Mouse (Mus musculus): ENCODE measurements around the gene Trim43a. TPM values are rescaled to one million over a fixed set of nuclear protein-coding genes. Genes with fewer than 3 reads are reported as not detected.
A peak's percentile ranks its signal among the peaks of the same experiment; 100 is the strongest.
"Not testable (repeated sequence)": the region's sequence is repeated elsewhere in the genome, so short reads cannot be mapped to it uniquely, and the experiment has no call there.

Gene Trim43a
- polyA plus RNA-seq (2014; fragmentation: Nextera tagmentation; extraction: Ambion mirVana): 0.10 TPM in 1 of 2 replicates, not detected in the other

- not testable (repeated sequence) for H3K4me3 ChIP-seq (replicated peaks; ENCODE audit: low read length); H3K27ac ChIP-seq
Observed at GRCm38 (mm10) chr9:88580591-88580990, at the start of gene Trim43a. Trim43a (plus strand) TSS chr9:88580891.

GRCm38 (mm10) chr9:88534093-88534492 is 46.6 kb upstream of the Trim43a start:
- Histone ChIP-seq H3K4me1 (replicated peaks; ENCODE audit: control insufficient read depth, insufficient read depth, low read length) (no peaks in the 10 kb centered on the region), H3K9me3 (ENCODE audit: control insufficient read depth, low read length) (no peaks in the 10 kb centered on the region), H3K36me3 (replicated peaks; ENCODE audit: control insufficient read depth, insufficient read depth) (no peaks in the 10 kb centered on the region), H3K9ac (no peak overlapping the region), H3K4me3 (replicated peaks; ENCODE audit: low read length) (no peak overlapping the region), H3K27ac (no peak overlapping the region), H3K4me2 (replicated peaks) (no peak overlapping the region), H3K27me3 (ENCODE audit: control insufficient read depth, insufficient read depth, low read length) (no peaks in the 10 kb centered on the region)
- whole genome bisulfite sequencing: 93% methylated on average over 5 of the region's 5 CpGs
- DNase-seq (ENCODE audit: low spot score): no peak
- ATAC-seq (ENCODE audit: low FRiP score): no peak

More at GRCm38 (mm10) chr9:88580591-88580990, at the start of gene Trim43a:
- H3K9ac ChIP-seq; ATAC-seq (ENCODE audit: low FRiP score); DNase-seq (ENCODE audit: low spot score); H3K9me3 ChIP-seq (ENCODE audit: control insufficient read depth, low read length); H3K27me3 ChIP-seq (ENCODE audit: control insufficient read depth, insufficient read depth, low read length); H3K4me1 ChIP-seq (replicated peaks; ENCODE audit: control insufficient read depth, insufficient read depth, low read length); H3K4me2 ChIP-seq (replicated peaks); H3K36me3 ChIP-seq (replicated peaks; ENCODE audit: control insufficient read depth, insufficient read depth): not testable (repeated sequence)
- 85% methylated on average over 2 of the region's 2 CpGs for WGBS

DNA sequence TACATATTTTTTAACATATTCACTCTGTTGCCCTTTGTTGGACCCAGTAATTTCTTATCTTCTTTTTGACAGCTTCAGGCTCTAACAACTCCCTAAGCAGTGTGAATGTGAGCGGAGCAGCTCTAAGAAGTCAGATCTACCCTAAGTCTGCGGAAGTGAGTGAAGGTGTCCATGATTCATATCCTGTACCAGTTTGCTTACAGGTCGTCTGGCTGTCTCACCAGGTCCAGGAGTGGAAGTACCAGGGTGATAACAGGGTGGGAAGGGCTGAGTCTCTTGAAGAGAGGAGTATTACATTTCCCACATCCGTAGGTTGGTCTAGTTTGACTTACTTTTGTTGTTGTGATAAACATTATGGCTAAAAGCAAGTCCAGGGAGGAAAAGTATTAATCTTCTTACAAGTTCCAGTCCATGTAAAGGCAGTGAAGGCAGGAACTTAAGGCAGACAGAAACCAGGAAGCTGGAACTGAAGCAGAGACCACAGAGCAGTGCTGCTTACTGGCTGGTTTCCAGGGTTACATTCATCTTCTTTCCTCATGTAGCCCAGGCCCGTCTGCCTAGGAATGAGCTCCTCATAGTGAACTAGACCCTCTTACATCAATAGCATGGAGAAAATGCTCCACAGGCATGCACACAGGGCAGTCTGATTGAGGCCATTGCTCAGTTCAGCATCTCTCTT is 41.0 kb upstream of the Trim43a start:
- Histone ChIP-seq H3K4me1 (replicated peaks; ENCODE audit: control insufficient read depth, insufficient read depth, low read length) (no peaks in the 10 kb centered on the region), H3K27ac (no peak overlapping the region), H3K36me3 (replicated peaks; ENCODE audit: control insufficient read depth, insufficient read depth) (no peaks in the 10 kb centered on the region), H3K27me3 (ENCODE audit: control insufficient read depth, insufficient read depth, low read length) (no peaks in the 10 kb centered on the region), H3K4me3 (replicated peaks; ENCODE audit: low read length) (no peak overlapping the region), H3K4me2 (replicated peaks) (no peak overlapping the region), H3K9me3 (ENCODE audit: control insufficient read depth, low read length) (no peaks in the 10 kb centered on the region), H3K9ac (no peak overlapping the region)
- no peak for DNase-seq (ENCODE audit: low spot score)
- ATAC-seq (ENCODE audit: low FRiP score): no peak
- 75% methylated on average over 5 of the region's 5 CpGs for WGBS

GRCm38 (mm10) chr9:88542816-88543215 is 37.9 kb upstream of the Trim43a start:
- WGBS: 24% methylated on average over 2 of the region's 2 CpGs
- H3K27me3 ChIP-seq (ENCODE audit: control insufficient read depth, insufficient read depth, low read length): no peaks in the 10 kb centered on the region
- no peaks in the 10 kb centered on the region for H3K36me3 ChIP-seq (replicated peaks; ENCODE audit: control insufficient read depth, insufficient read depth)
- no peak overlapping the region for H3K9ac ChIP-seq
- H3K4me2 ChIP-seq (replicated peaks): no peak overlapping the region
- no peak overlapping the region for H3K4me3 ChIP-seq (replicated peaks; ENCODE audit: low read length)
- H3K27ac ChIP-seq: no peak overlapping the region
- peak; percentile 22; the same call in 1 of the 2 replicates for ATAC-seq (ENCODE audit: low FRiP score)
- peak; percentile 72 for DNase-seq (ENCODE audit: low spot score)
- no peaks in the 10 kb centered on the region for H3K9me3 ChIP-seq (ENCODE audit: control insufficient read depth, low read length)
- H3K4me1 ChIP-seq (replicated peaks; ENCODE audit: control insufficient read depth, insufficient read depth, low read length): no peaks in the 10 kb centered on the region

GRCm38 (mm10) chr9:88545534-88545933 is 35.2 kb upstream of the Trim43a start:
- WGBS: 29% methylated on average over 3 of the region's 3 CpGs
- DNase-seq (ENCODE audit: low spot score): peak; percentile 69
- ATAC-seq (ENCODE audit: low FRiP score): no peak

DNA sequence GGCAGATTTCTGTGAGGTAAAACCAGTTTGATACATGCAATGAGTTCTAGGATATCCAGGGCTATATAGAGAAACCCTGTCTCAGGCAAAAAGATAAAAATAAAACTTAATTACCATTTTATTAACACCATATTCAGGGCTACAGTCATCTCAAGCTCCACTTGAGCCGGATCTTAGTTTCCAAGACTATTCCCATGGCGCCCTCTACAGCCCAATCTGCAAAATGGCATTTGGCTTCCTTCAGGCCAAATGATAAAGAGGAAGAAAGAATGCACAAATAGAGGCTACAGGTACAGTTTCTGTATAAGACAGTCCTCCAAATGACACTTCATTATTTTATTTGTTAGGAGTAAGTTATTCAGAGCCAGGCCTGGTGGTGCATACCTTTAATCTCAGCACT is 34.5 kb upstream of the Trim43a start:
- Histone ChIP-seq H3K4me3 (replicated peaks; ENCODE audit: low read length) (no peak overlapping the region), H3K4me2 (replicated peaks) (no peak overlapping the region), H3K27me3 (ENCODE audit: control insufficient read depth, insufficient read depth, low read length) (no peaks in the 10 kb centered on the region), H3K4me1 (replicated peaks; ENCODE audit: control insufficient read depth, insufficient read depth, low read length) (peaks cover 22% of the 10 kb centered on the region), H3K9me3 (ENCODE audit: control insufficient read depth, low read length) (no peaks in the 10 kb centered on the region), H3K36me3 (replicated peaks; ENCODE audit: control insufficient read depth, insufficient read depth) (0 out of 2 replicates have a peak, but pooled peaks cover 1% of the 10 kb centered on the region), H3K27ac (no peak overlapping the region), H3K9ac (no peak overlapping the region)
- no peak for ATAC-seq (ENCODE audit: low FRiP score)
- peak; percentile 69 for DNase-seq (ENCODE audit: low spot score)
- 5% methylated on average over 2 of the region's 2 CpGs for WGBS

More at GRCm38 (mm10) chr9:88545534-88545933, 35.2 kb upstream of the Trim43a start:
- Histone ChIP-seq H3K36me3 (replicated peaks; ENCODE audit: control insufficient read depth, insufficient read depth) (no peaks in the 10 kb centered on the region), H3K4me1 (replicated peaks; ENCODE audit: control insufficient read depth, insufficient read depth, low read length) (peaks cover 16% of the 10 kb centered on the region), H3K9me3 (ENCODE audit: control insufficient read depth, low read length) (no peaks in the 10 kb centered on the region), H3K9ac (no peak overlapping the region), H3K4me2 (replicated peaks) (no peak overlapping the region), H3K27ac (no peak overlapping the region), H3K27me3 (ENCODE audit: control insufficient read depth, insufficient read depth, low read length) (no peaks in the 10 kb centered on the region), H3K4me3 (replicated peaks; ENCODE audit: low read length) (no peak overlapping the region)

GRCm38 (mm10) chr9:88546657-88547056 is 34.0 kb upstream of the Trim43a start:
- Histone ChIP-seq H3K27me3 (ENCODE audit: control insufficient read depth, insufficient read depth, low read length) (no peaks in the 10 kb centered on the region), H3K4me3 (replicated peaks; ENCODE audit: low read length) (no peak overlapping the region), H3K4me2 (replicated peaks) (no peak overlapping the region), H3K9ac (no peak overlapping the region), H3K4me1 (replicated peaks; ENCODE audit: control insufficient read depth, insufficient read depth, low read length) (peaks cover 24% of the 10 kb centered on the region), H3K36me3 (replicated peaks; ENCODE audit: control insufficient read depth, insufficient read depth) (0 out of 2 replicates have a peak, but pooled peaks cover 5% of the 10 kb centered on the region), H3K9me3 (ENCODE audit: control insufficient read depth, low read length) (no peaks in the 10 kb centered on the region), H3K27ac (no peak overlapping the region)
- ATAC-seq (ENCODE audit: low FRiP score) (no peak), DNase-seq (ENCODE audit: low spot score) (no peak)
- WGBS: 66% methylated on average over 8 of the region's 8 CpGs

- DNase-seq (ENCODE audit: low spot score) (peak; percentile 60), ATAC-seq (ENCODE audit: low FRiP score) (peak; percentile 43)
- Histone ChIP-seq H3K4me1 (replicated peaks; ENCODE audit: control insufficient read depth, insufficient read depth, low read length) (peaks cover 24% of the 10 kb centered on the region), H3K9me3 (ENCODE audit: control insufficient read depth, low read length) (no peaks in the 10 kb centered on the region), H3K4me2 (replicated peaks) (peak overlapping the region; percentile 79), H3K9ac (peak overlapping the region; percentile 81), H3K27ac (no peak overlapping the region), H3K4me3 (replicated peaks; ENCODE audit: low read length) (peak overlapping the region; percentile 69), H3K36me3 (replicated peaks; ENCODE audit: control insufficient read depth, insufficient read depth) (0 out of 2 replicates have a peak, but pooled peaks cover 11% of the 10 kb centered on the region), H3K27me3 (ENCODE audit: control insufficient read depth, insufficient read depth, low read length) (no peaks in the 10 kb centered on the region)
- WGBS: 26% methylated on average over 7 of the region's 7 CpGs
Observed at GRCm38 (mm10) chr9:88547270-88547669, 33.4 kb upstream of the Trim43a start.

DNA sequence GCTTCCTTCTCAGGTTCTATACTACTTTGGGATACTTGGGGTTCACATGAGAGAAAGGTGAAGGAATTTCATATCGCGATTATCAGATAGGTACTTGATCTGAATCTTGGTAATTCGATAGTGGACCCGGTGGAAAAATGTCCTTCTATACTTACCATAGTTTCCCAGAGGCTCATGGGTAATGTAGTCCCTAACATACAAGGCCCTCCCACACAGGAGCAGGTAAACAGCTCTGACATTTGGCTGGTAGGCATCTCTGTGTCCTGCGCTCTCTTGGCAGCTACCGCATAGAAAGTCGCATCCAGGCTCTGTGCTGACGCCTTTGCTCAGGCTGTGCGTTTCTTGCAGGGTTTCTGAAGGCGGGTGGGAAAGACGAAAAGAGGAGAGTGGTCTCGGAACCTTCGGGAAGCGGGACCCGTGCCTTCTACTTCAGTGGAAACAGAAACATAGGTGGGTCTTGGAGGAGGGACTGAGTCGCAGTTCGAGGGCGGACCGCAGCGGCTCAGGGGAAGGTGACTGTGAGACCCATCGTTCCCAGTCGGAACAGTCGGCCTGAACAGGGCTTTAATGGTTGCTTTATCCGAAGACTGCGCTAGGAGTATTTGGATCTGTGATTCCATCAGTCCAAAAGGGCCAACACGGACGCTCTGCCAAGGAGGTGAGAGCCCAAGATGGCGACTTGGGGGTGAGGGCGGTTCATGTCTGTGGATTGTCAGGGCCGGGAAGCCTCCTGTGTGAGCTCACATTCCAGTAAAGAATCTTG is 32.7 kb upstream of the Trim43a start, which contains the start of gene Zfp949:
TSS of gene Zfp949 (plus strand) at position 170 of the 763 bp plus-strand sequence.
- H3K4me2 ChIP-seq (replicated peaks): peak within 1 kb of the TSS; percentile 79
- peaks cover 16% of the 10 kb centered on the region; the same call in 1 of the 2 replicates for H3K36me3 ChIP-seq (replicated peaks; ENCODE audit: control insufficient read depth, insufficient read depth)
- H3K9me3 ChIP-seq (ENCODE audit: control insufficient read depth, low read length): no peaks in the 10 kb centered on the region
- peaks cover 24% of the 10 kb centered on the region for H3K4me1 ChIP-seq (replicated peaks; ENCODE audit: control insufficient read depth, insufficient read depth, low read length)
- peak; percentile 95 for ATAC-seq (ENCODE audit: low FRiP score)
- peak; percentile 88 for DNase-seq (ENCODE audit: low spot score)
- peak within 1 kb of the TSS; percentile 69 for H3K4me3 ChIP-seq (replicated peaks; ENCODE audit: low read length)
- H3K27ac ChIP-seq: peak within 1 kb of the TSS; percentile 89
- WGBS: under 1% methylated on average over 30 of the region's 30 CpGs
- no peaks in the 10 kb centered on the region for H3K27me3 ChIP-seq (ENCODE audit: control insufficient read depth, insufficient read depth, low read length)
- H3K9ac ChIP-seq: peak within 1 kb of the TSS; percentile 81
